ENCODE assay signal across 16 mouse cellular contexts in the genomic region with DNA sequence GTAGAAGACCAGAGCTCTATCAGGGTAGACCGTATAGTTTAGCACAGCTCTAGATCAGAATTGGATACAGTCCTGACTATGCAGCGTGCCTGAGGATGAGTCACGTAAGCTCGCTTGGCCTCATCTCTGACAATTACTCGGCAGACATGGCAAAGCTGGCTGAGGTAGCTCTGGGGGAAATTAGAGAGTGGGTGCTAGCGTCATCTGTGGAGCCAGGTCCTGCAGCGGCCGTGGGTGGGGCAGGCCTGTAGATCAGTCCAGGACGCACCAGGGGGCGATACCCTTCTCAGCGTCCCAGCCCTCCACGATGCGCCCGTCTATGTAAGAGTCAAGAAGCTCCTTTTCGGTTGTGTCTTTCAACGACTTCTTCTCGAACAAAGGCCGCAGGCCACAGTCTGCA. TPM values are rescaled to one million over a fixed set of nuclear protein-coding genes. Genes with fewer than 3 reads are reported as not detected.
A peak's percentile ranks its signal among the peaks of the same experiment; 100 is the strongest.
DNase-seq lines count a peak whose midpoint lies in the region; ATAC-seq and TF ChIP-seq lines count a peak whose summit lies in the region.
"Had no signal": no experiment of that assay in that cellular context is flagged by ENCODE, and none has a peak within 500 bp of the region (broad histone marks: within the 10 kb centered on the region; RNA-seq: fewer than 3 reads in every experiment).

No protein-coding gene starts in this region.

- peaks cover 6% of the 10 kb centered on the region for H3K27me3 ChIP-seq in E14TG2a.4 (ENCODE audit: insufficient read depth, low read length)
- no peaks in the 10 kb centered on the region for H3K27me3 ChIP-seq in heart, embryonic 10.5 days (ENCODE audit: insufficient read depth, poor library complexity, severe bottlenecking)
- H3K27me3 ChIP-seq: embryonic facial prominence, embryonic 15.5 days; forebrain, embryonic 15.5 days; limb, embryonic 15.5 days had no signal

- TF ChIP-seq CTCF in E14TG2a.4 (conservative IDR thresholded peaks at IDR 0.05; ENCODE audit: low read length): no peak

- peak; percentile 70 for ATAC-seq in megakaryocyte progenitor cell, adult 5-6 weeks (replicated peaks; ENCODE audit: poor library complexity)
- ATAC-seq: forebrain, embryonic 15.5 days; hindbrain, postnatal 0 days; lung, postnatal 0 days had no signal

- no peaks in the 10 kb centered on the region for H3K9me3 ChIP-seq in E14TG2a.4 (ENCODE audit: low read length)
- no peaks in the 10 kb centered on the region for H3K9me3 ChIP-seq in heart, embryonic 10.5 days
- H3K9me3 ChIP-seq: embryonic facial prominence, embryonic 15.5 days; forebrain, embryonic 15.5 days; G1E; limb, embryonic 15.5 days; midbrain, embryonic 10.5 days had no signal

- DNase-seq in adrenal gland, adult 2 months: peak; percentile 49
- no peak for DNase-seq in adrenal gland, adult 18-20 months (ENCODE audit: low spot score in 2 of 2)
- peak; percentile 39 for DNase-seq in layer of hippocampus, postnatal 36 days
- no peak for DNase-seq in layer of hippocampus, adult 9-10 months (ENCODE audit: low spot score)
- DNase-seq in spleen, adult 12 weeks (ENCODE audit: low spot score): no peak
- DNase-seq in heart, embryonic 10.5 days (ENCODE audit: low spot score): no peak
- DNase-seq: gastrocnemius, postnatal 36 days had no signal

- 81% methylated on average over 18 of the region's 18 CpGs for WGBS in heart, embryonic 10.5 days

- H3K36me3 ChIP-seq in E14TG2a.4 (ENCODE audit: insufficient read depth, low read length): no peaks in the 10 kb centered on the region
- H3K36me3 ChIP-seq in heart, embryonic 10.5 days: no peaks in the 10 kb centered on the region; the same call in 1 of the 2 replicates
- H3K36me3 ChIP-seq: embryonic facial prominence, embryonic 15.5 days; forebrain, embryonic 15.5 days; G1E; limb, embryonic 15.5 days; midbrain, embryonic 10.5 days had no signal

- no peak overlapping the region for H3K27ac ChIP-seq in heart, embryonic 10.5 days
- H3K27ac ChIP-seq: embryonic facial prominence, embryonic 15.5 days; forebrain, embryonic 15.5 days; hindbrain, postnatal 0 days; limb, embryonic 15.5 days; midbrain, embryonic 10.5 days had no signal

- peak overlapping the region; percentile 49 for H3K4me3 ChIP-seq in E14TG2a.4 (replicated peaks; ENCODE audit: low read length)
- H3K4me3 ChIP-seq in heart, embryonic 10.5 days: no peak overlapping the region
- H3K4me3 ChIP-seq: embryonic facial prominence, embryonic 15.5 days; forebrain, embryonic 15.5 days; limb, embryonic 15.5 days; midbrain, embryonic 10.5 days had no signal

- H3K4me1 ChIP-seq in E14TG2a.4 (replicated peaks; ENCODE audit: low read depth, low read length): peaks cover 48% of the 10 kb centered on the region
- H3K4me1 ChIP-seq in heart, embryonic 10.5 days: peaks cover 8% of the 10 kb centered on the region; the same call in 1 of the 2 replicates
- H3K4me1 ChIP-seq: embryonic facial prominence, embryonic 15.5 days; forebrain, embryonic 15.5 days; limb, embryonic 15.5 days had no signal

RNA-seq across cellular contexts. Expression of gene F2, which starts 6.5 kb away (rescaled TPM):
- 1 to 10 TPM in 1 of 2 experiments, under 1 TPM in 1; 0.38 to 2.9 TPM for total RNA-seq in adrenal gland, adult 2 months (2021)
- polyA plus RNA-seq in adrenal gland, adult 2 months (2012; rRNA removed): 1.2 TPM in 1 of 2 replicates, not detected in the other
- total RNA-seq in adrenal gland, adult 18-20 months (2021): under 1 TPM in 1 of 2 experiments, not detected in 1; 0.50 TPM
- under 1 TPM in 1 of 2 experiments, not detected in 1; 0.18 TPM for total RNA-seq in layer of hippocampus, postnatal 36 days (2021)
- total RNA-seq in megakaryocyte progenitor cell, adult 5-6 weeks (2015): not detected in 2 replicates
- total RNA-seq in megakaryocyte progenitor cell, adult 5-6 weeks (2017): not detected in 2 replicates
- polyA plus RNA-seq in heart, embryonic 10.5 days (2016; fragmentation: Nextera tagmentation; extraction: Ambion mirVana): 0.73 and 15.9 TPM in 2 replicates
- total RNA-seq: hindbrain, postnatal 0 days had no signal
- polyA plus RNA-seq: hindbrain, postnatal 0 days had no signal

RNA-seq across cellular contexts. Expression of gene Zfp408, which starts 19.9 kb away (rescaled TPM):
- total RNA-seq in adrenal gland, adult 2 months (2021): 1 to 10 TPM; 8.0 to 9.6 TPM
- polyA plus RNA-seq in adrenal gland, adult 2 months (2012; rRNA removed): 18.9 and 20.5 TPM in 2 replicates
- 10 to 100 TPM; 10.4 to 13.2 TPM for total RNA-seq in adrenal gland, adult 18-20 months (2021)
- 10 to 100 TPM; 10.8 to 10.9 TPM for total RNA-seq in layer of hippocampus, postnatal 36 days (2021)
- total RNA-seq in megakaryocyte progenitor cell, adult 5-6 weeks (2015): 4.9 and 5.2 TPM in 2 replicates
- 9.2 and 11.1 TPM in 2 replicates for total RNA-seq in megakaryocyte progenitor cell, adult 5-6 weeks (2017)
- polyA plus RNA-seq in heart, embryonic 10.5 days (2016; fragmentation: Nextera tagmentation; extraction: Ambion mirVana): 7.4 and 10.4 TPM in 2 replicates

RNA-seq across cellular contexts. Expression of gene Arhgap1, which starts 20.0 kb away (rescaled TPM):
- 10 to 100 TPM; 64.4 to 65.4 TPM for total RNA-seq in adrenal gland, adult 2 months (2021)
- polyA plus RNA-seq in adrenal gland, adult 2 months (2012; rRNA removed): 52.9 and 65.8 TPM in 2 replicates
- 10 to 100 TPM; 53.3 to 58.3 TPM for total RNA-seq in adrenal gland, adult 18-20 months (2021)
- total RNA-seq in layer of hippocampus, postnatal 36 days (2021): 10 to 100 TPM; 55.7 to 65.1 TPM
- total RNA-seq in megakaryocyte progenitor cell, adult 5-6 weeks (2015): 66.3 and 67.1 TPM in 2 replicates
- 45.0 and 58.6 TPM in 2 replicates for total RNA-seq in megakaryocyte progenitor cell, adult 5-6 weeks (2017)
- polyA plus RNA-seq in heart, embryonic 10.5 days (2016; fragmentation: Nextera tagmentation; extraction: Ambion mirVana): 212 and 229 TPM in 2 replicates

Comparison
In these comparisons a context has a peak if more than half of its experiments do, and no peak if none do; other contexts are left out.
1. DNase-seq: peak in adrenal gland, adult 2 months (single experiment) and layer of hippocampus, postnatal 36 days (2 of 2); none in adrenal gland, adult 18-20 months (0 of 2), layer of hippocampus, adult 9-10 months (single experiment), spleen, adult 12 weeks (single experiment) and heart, embryonic 10.5 days (single experiment).